9 mouse cellular contexts compared by ENCODE assay signal in the genomic region with DNA sequence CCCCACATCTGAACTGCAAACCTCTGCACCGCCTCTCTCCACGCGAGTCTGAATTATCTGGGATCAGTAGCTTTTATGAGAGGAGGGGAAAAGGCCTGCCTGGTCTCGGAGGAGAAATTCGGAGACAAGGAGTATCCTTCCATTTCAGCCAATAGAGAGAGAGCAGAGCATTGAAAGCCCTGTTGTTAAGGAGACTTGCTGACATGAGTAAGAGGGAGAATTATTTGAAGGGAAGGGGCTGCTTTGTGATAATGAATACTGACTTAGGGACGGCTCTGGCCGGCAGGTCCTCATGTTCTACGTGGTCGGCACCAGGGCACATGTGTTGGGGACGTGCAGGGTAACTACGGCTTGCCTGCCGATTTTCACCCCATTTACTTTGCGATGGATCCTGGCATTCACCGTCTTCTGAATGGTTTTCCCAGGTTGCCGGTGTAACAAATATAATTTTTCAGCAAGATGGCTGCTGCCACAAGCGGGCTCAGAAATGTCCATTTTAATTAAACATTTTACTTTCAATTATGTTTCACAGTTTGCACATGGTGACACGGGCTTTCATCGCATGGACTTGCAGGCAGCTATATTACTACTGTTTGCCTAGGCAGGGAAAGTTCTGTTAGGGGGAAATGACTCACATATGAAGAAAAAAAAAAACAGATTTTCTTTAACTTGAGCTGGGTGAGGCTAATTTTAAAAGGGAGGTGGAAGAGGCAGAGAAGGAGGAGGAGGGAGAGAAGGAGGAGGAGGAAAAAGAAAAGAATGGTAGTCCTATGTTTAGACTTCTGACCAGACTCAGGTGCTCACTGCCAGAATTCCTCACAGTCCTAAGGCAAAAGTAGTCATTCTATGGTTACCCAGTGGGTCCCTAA.
A peak's percentile ranks its signal among the peaks of the same experiment; 100 is the strongest.
DNase-seq lines count a peak whose midpoint lies in the region; ATAC-seq and TF ChIP-seq lines count a peak whose summit lies in the region.
"Had no signal": no experiment of that assay in that cellular context is flagged by ENCODE, and none has a peak within 500 bp of the region (broad histone marks: within the 10 kb centered on the region; RNA-seq: fewer than 3 reads in every experiment).

No protein-coding gene starts in this region.

- TF ChIP-seq CTCF in lung, adult 2 months (IDR thresholded peaks at IDR 0.05; ENCODE audit: insufficient read depth, low read length), result no peak

- 65% methylated on average over 18 of the region's 18 CpGs for WGBS in lung, embryonic 16.5 days
- WGBS in lung, adult 2 months, result 67% methylated on average over 18 of the region's 18 CpGs
- WGBS in midbrain, embryonic 16.5 days, result 41% methylated on average over 18 of the region's 18 CpGs

- TF ChIP-seq POLR2A in lung, adult 2 months (IDR thresholded peaks at IDR 0.05; ENCODE audit: borderline replicate concordance, extremely low read depth, low read depth, low read length), result no peak

- no peak overlapping the region for H3K27ac ChIP-seq in lung, embryonic 16.5 days (ENCODE audit: low read length)
- peak overlapping the region; percentile 67 for H3K27ac ChIP-seq in midbrain, embryonic 16.5 days (ENCODE audit: low read length)

- DNase-seq in frontal cortex, postnatal 10 days (ENCODE audit: low spot score in 2 of 2), result no peak
- no peak for DNase-seq in lung, adult 2 months
- peak; percentile 66 for DNase-seq in forelimb bud, embryonic 11.5 days (ENCODE audit: low read depth, low spot score)
- no peak for DNase-seq in cerebellum, postnatal 36 days
- no peak for DNase-seq in spleen, adult 12 weeks (ENCODE audit: low spot score)

- no peak overlapping the region for H3K4me3 ChIP-seq in lung, embryonic 16.5 days (ENCODE audit: low read length)
- H3K4me3 ChIP-seq in lung, adult 2 months (replicated peaks; ENCODE audit: extremely low read depth, low read depth, low read length), result no peak overlapping the region
- H3K4me3 ChIP-seq in midbrain, embryonic 16.5 days (ENCODE audit: low read depth, low read length), result peak overlapping the region; percentile 5
- H3K4me3 ChIP-seq: erythroblast, embryonic 14.5 days had no signal

- 0 out of 2 replicates have a peak, but pooled peaks have one; percentile 31 for ATAC-seq in frontal cortex, adult (ENCODE audit: low TSS enrichment)
- ATAC-seq in lung, embryonic 16.5 days (ENCODE audit: low read depth), result no peak
- ATAC-seq in midbrain, embryonic 16.5 days, result no peak

- no peaks in the 10 kb centered on the region for H3K27me3 ChIP-seq in lung, embryonic 16.5 days (ENCODE audit: control insufficient read depth, insufficient read depth, low read depth, low read length)
- H3K27me3 ChIP-seq in midbrain, embryonic 16.5 days (ENCODE audit: control insufficient read depth, insufficient read depth, low read depth, low read length), result no peaks in the 10 kb centered on the region

- H3K4me1 ChIP-seq in lung, embryonic 16.5 days (replicated peaks; ENCODE audit: control insufficient read depth, insufficient read depth, low read length), result no peaks in the 10 kb centered on the region
- H3K4me1 ChIP-seq in lung, adult 2 months (ENCODE audit: control insufficient read depth, insufficient read depth, low read length), result no peaks in the 10 kb centered on the region
- H3K4me1 ChIP-seq in midbrain, embryonic 16.5 days (ENCODE audit: control insufficient read depth, insufficient read depth, low read length), result peaks cover 2% of the 10 kb centered on the region; the same call in 1 of the 2 replicates

- H3K9me3 ChIP-seq in lung, embryonic 16.5 days (ENCODE audit: control insufficient read depth, low read length), result no peaks in the 10 kb centered on the region
- H3K9me3 ChIP-seq in midbrain, embryonic 16.5 days (replicated peaks; ENCODE audit: control insufficient read depth, low read length, poor library complexity, severe bottlenecking), result no peaks in the 10 kb centered on the region

- no peak overlapping the region for H3K9ac ChIP-seq in lung, embryonic 16.5 days (ENCODE audit: low read length)
- peak overlapping the region; percentile 38; the same call in 1 of the 2 replicates for H3K9ac ChIP-seq in midbrain, embryonic 16.5 days (ENCODE audit: low read depth, low read length)

- no peaks in the 10 kb centered on the region for H3K36me3 ChIP-seq in lung, embryonic 16.5 days (ENCODE audit: control insufficient read depth, insufficient read depth, low read length)
- H3K36me3 ChIP-seq in midbrain, embryonic 16.5 days (ENCODE audit: control insufficient read depth, insufficient read depth, low read length), result no peaks in the 10 kb centered on the region

- H3K4me2 ChIP-seq in lung, embryonic 16.5 days (ENCODE audit: low read depth, low read length), result peak overlapping the region; percentile 30; the same call in 1 of the 2 replicates
- H3K4me2 ChIP-seq in midbrain, embryonic 16.5 days (ENCODE audit: low read length), result peak overlapping the region; percentile 45
